ENCODE assay signal across 16 mouse cellular contexts in the genomic region with DNA sequence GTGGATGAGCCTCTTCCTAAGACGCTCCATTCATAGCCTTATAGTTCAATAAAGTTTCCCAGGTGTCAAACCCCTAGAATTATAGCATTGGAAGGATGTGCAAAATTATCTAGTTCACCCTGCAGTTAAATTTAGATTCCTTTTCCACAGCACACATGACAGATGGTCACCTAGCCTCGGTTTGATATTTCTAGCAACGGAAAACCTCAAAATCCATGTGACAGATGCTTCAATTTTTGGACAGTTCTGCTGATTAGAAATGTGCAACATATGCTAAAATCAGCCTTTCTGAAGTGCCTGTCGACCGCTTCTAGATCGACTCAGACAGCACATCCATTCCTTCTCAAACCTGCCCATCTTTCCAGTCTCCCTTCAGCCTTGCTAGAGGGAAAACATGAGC. TPM values are rescaled to one million over a fixed set of nuclear protein-coding genes. Genes with fewer than 3 reads are reported as not detected.
DNase-seq lines count a peak whose midpoint lies in the region; ATAC-seq lines count a peak whose summit lies in the region.
"Had no signal": no experiment of that assay in that cellular context is flagged by ENCODE, and none has a peak within 500 bp of the region (broad histone marks: within the 10 kb centered on the region; RNA-seq: fewer than 3 reads in every experiment).

No protein-coding gene starts in this region.

- H3K27ac ChIP-seq in forebrain, embryonic 14.5 days (ENCODE audit: low read depth, low read length) = no peak overlapping the region
- no peak overlapping the region for H3K27ac ChIP-seq in forebrain, embryonic 12.5 days
- H3K27ac ChIP-seq in midbrain, embryonic 11.5 days (ENCODE audit: low read depth, low read length) = no peak overlapping the region
- H3K27ac ChIP-seq in midbrain, embryonic 13.5 days = no peak overlapping the region
- H3K27ac ChIP-seq: forebrain, embryonic 13.5 days; hindbrain, postnatal 0 days; liver, embryonic 13.5 days had no signal

- no peaks in the 10 kb centered on the region for H3K36me3 ChIP-seq in forebrain, embryonic 14.5 days (ENCODE audit: control insufficient read depth, insufficient read depth, low read length)
- H3K36me3 ChIP-seq in forebrain, embryonic 12.5 days (replicated peaks) = no peaks in the 10 kb centered on the region
- no peaks in the 10 kb centered on the region for H3K36me3 ChIP-seq in midbrain, embryonic 11.5 days (ENCODE audit: control insufficient read depth, insufficient read depth, low read length)
- H3K36me3 ChIP-seq in midbrain, embryonic 13.5 days = no peaks in the 10 kb centered on the region
- H3K36me3 ChIP-seq: liver, embryonic 13.5 days had no signal

- DNase-seq in forebrain, embryonic 14.5 days (ENCODE audit: low spot score) = peak; percentile 46
- peak; percentile 57 for DNase-seq in midbrain, embryonic 11.5 days (ENCODE audit: low spot score, missing footprints)
- DNase-seq in cerebellum, adult 9-11 months = peak; percentile 60
- DNase-seq in telencephalon, adult 2 months (ENCODE audit: low read depth, low spot score) = peak; percentile 53
- no peak for DNase-seq in lung, postnatal 4 days
- DNase-seq in adrenal gland, postnatal 10 days = no peak
- DNase-seq: gastrocnemius, postnatal 36 days; kidney, adult 2 months; kidney, postnatal 25 days; liver, embryonic 13.5 days had no signal

- no peak overlapping the region for H3K4me2 ChIP-seq in forebrain, embryonic 14.5 days (ENCODE audit: low read length)
- no peak overlapping the region for H3K4me2 ChIP-seq in forebrain, embryonic 12.5 days
- no peak overlapping the region for H3K4me2 ChIP-seq in midbrain, embryonic 11.5 days
- H3K4me2 ChIP-seq in midbrain, embryonic 13.5 days (replicated peaks) = no peak overlapping the region
- H3K4me2 ChIP-seq: forebrain, embryonic 13.5 days; heart, embryonic 11.5 days; liver, embryonic 13.5 days had no signal

- no peaks in the 10 kb centered on the region; the same call in 1 of the 2 replicates for H3K4me1 ChIP-seq in forebrain, embryonic 14.5 days (ENCODE audit: control insufficient read depth, insufficient read depth, low read length)
- peaks cover 10% of the 10 kb centered on the region; the same call in 1 of the 2 replicates for H3K4me1 ChIP-seq in forebrain, embryonic 12.5 days
- peaks cover 2% of the 10 kb centered on the region; the same call in 1 of the 2 replicates for H3K4me1 ChIP-seq in midbrain, embryonic 11.5 days (ENCODE audit: control insufficient read depth, insufficient read depth, low read length)
- peaks cover 9% of the 10 kb centered on the region for H3K4me1 ChIP-seq in midbrain, embryonic 13.5 days (replicated peaks)

- H3K9ac ChIP-seq in forebrain, embryonic 14.5 days (ENCODE audit: low read length) = no peak overlapping the region
- no peak overlapping the region for H3K9ac ChIP-seq in forebrain, embryonic 12.5 days
- no peak overlapping the region for H3K9ac ChIP-seq in midbrain, embryonic 11.5 days (ENCODE audit: low read length)
- H3K9ac ChIP-seq in midbrain, embryonic 13.5 days (replicated peaks) = no peak overlapping the region
- H3K9ac ChIP-seq: forebrain, embryonic 13.5 days; liver, embryonic 13.5 days had no signal

- no peaks in the 10 kb centered on the region for H3K9me3 ChIP-seq in forebrain, embryonic 14.5 days (replicated peaks; ENCODE audit: control insufficient read depth, low read length)
- no peaks in the 10 kb centered on the region for H3K9me3 ChIP-seq in forebrain, embryonic 12.5 days
- no peaks in the 10 kb centered on the region for H3K9me3 ChIP-seq in midbrain, embryonic 11.5 days (ENCODE audit: control insufficient read depth, low read length)
- H3K9me3 ChIP-seq in midbrain, embryonic 13.5 days = no peaks in the 10 kb centered on the region
- H3K9me3 ChIP-seq: forebrain, embryonic 13.5 days; liver, embryonic 13.5 days had no signal

- WGBS in forebrain, embryonic 14.5 days = 84% methylated on average over 6 of the region's 6 CpGs
- 90% methylated on average over 6 of the region's 6 CpGs for WGBS in forebrain, embryonic 12.5 days
- WGBS in midbrain, embryonic 11.5 days = 89% methylated on average over 6 of the region's 6 CpGs
- WGBS in midbrain, embryonic 13.5 days = 87% methylated on average over 6 of the region's 6 CpGs

- H3K27me3 ChIP-seq in forebrain, embryonic 14.5 days (replicated peaks; ENCODE audit: control insufficient read depth, insufficient read depth, low read length) = no peaks in the 10 kb centered on the region; the same call in 1 of the 2 replicates
- H3K27me3 ChIP-seq in forebrain, embryonic 12.5 days = peaks cover 14% of the 10 kb centered on the region
- H3K27me3 ChIP-seq in midbrain, embryonic 11.5 days (ENCODE audit: control insufficient read depth, insufficient read depth, low read length) = peaks cover 6% of the 10 kb centered on the region; the same call in 1 of the 2 replicates
- H3K27me3 ChIP-seq in midbrain, embryonic 13.5 days = peaks cover 12% of the 10 kb centered on the region

- no peak for ATAC-seq in forebrain, embryonic 14.5 days
- no peak for ATAC-seq in forebrain, embryonic 12.5 days (ENCODE audit: low FRiP score)
- ATAC-seq in midbrain, embryonic 11.5 days (ENCODE audit: low FRiP score) = no peak
- ATAC-seq in midbrain, embryonic 13.5 days = no peak
- ATAC-seq: activated CD4-positive, CD25-positive, alpha-beta regulatory T cell, adult 4 months; forebrain, embryonic 13.5 days; hindbrain, postnatal 0 days had no signal

- no peak overlapping the region for H3K4me3 ChIP-seq in forebrain, embryonic 14.5 days (ENCODE audit: low read depth, low read length)
- H3K4me3 ChIP-seq in forebrain, embryonic 12.5 days (replicated peaks) = no peak overlapping the region
- no peak overlapping the region for H3K4me3 ChIP-seq in midbrain, embryonic 11.5 days (ENCODE audit: low read depth, low read length)
- H3K4me3 ChIP-seq in midbrain, embryonic 13.5 days (replicated peaks) = no peak overlapping the region
- H3K4me3 ChIP-seq: forebrain, embryonic 13.5 days; liver, embryonic 13.5 days had no signal

RNA-seq across cellular contexts. Expression of a gene that starts 43.5 kb away (rescaled TPM):
- polyA plus RNA-seq in forebrain, embryonic 14.5 days (2014; fragmentation: Nextera tagmentation; extraction: Ambion mirVana) = 16.8 and 20.1 TPM in 2 replicates
- 38.0 and 38.9 TPM in 2 replicates for polyA plus RNA-seq in forebrain, embryonic 12.5 days (2016; fragmentation: Nextera tagmentation; extraction: Ambion mirVana)
- polyA plus RNA-seq in midbrain, embryonic 11.5 days (2014; fragmentation: Nextera tagmentation; extraction: Ambion mirVana) = 31.3 and 34.1 TPM in 2 replicates
- polyA plus RNA-seq in midbrain, embryonic 13.5 days (2015; fragmentation: Nextera tagmentation; extraction: Ambion mirVana) = 36.5 and 36.6 TPM in 2 replicates
- total RNA-seq in adrenal gland, postnatal 10 days (2021) = 10 to 100 TPM; 13.9 to 17.7 TPM

RNA-seq across cellular contexts. Expression of a gene that starts 54.1 kb away (rescaled TPM):
- 1.7 and 1.8 TPM in 2 replicates for polyA plus RNA-seq in forebrain, embryonic 14.5 days (2014; fragmentation: Nextera tagmentation; extraction: Ambion mirVana)
- 2.1 and 2.6 TPM in 2 replicates for polyA plus RNA-seq in forebrain, embryonic 12.5 days (2016; fragmentation: Nextera tagmentation; extraction: Ambion mirVana)
- 3.4 and 4.6 TPM in 2 replicates for polyA plus RNA-seq in midbrain, embryonic 11.5 days (2014; fragmentation: Nextera tagmentation; extraction: Ambion mirVana)
- 1.4 and 1.9 TPM in 2 replicates for polyA plus RNA-seq in midbrain, embryonic 13.5 days (2015; fragmentation: Nextera tagmentation; extraction: Ambion mirVana)
- 1 to 10 TPM; 6.2 to 8.7 TPM for total RNA-seq in adrenal gland, postnatal 10 days (2021)

Comparison
In these comparisons a context has a peak if more than half of its experiments do, and no peak if none do; other contexts are left out.
1. DNase-seq: peak in forebrain, embryonic 14.5 days (single experiment), midbrain, embryonic 11.5 days (single experiment), cerebellum, adult 9-11 months (single experiment) and telencephalon, adult 2 months (single experiment); none in lung, postnatal 4 days (0 of 2) and adrenal gland, postnatal 10 days (single experiment).